Mouse (Mus musculus) heart, adult 2 months (tissue): ENCODE data around the gene Ttll6. TPM values are rescaled to one million over a fixed set of nuclear protein-coding genes. Genes with fewer than 3 reads are reported as not detected.

Source experiments
- DNase-seq, 2 experiments: peaks; one replicate each; pipeline ENCODE4 v3.0.0; 2021
- H3K27ac ChIP-seq: fragments of 200-600 bp; 2 replicates; pipeline ENCODE4 v1.8.1; 2022
- H3K27me3 ChIP-seq: fragments of 200-500 bp; 2 replicates; pipeline ENCODE4 v1.6.1; 2012; ENCODE audit warnings: mild to moderate bottlenecking, low read length, inconsistent platforms, mixed read lengths; ENCODE audit not compliant: control insufficient read depth, insufficient read depth
- H3K36me3 ChIP-seq: fragments of 200-500 bp; 2 replicates; pipeline ENCODE4 v1.6.1; 2012; ENCODE audit warnings: low read length, inconsistent platforms; ENCODE audit not compliant: control insufficient read depth, insufficient read depth
- H3K4me1 ChIP-seq: fragments of 200-500 bp; 2 replicates; pipeline ENCODE4 v1.6.1; 2011; ENCODE audit warnings: low read length; ENCODE audit not compliant: control insufficient read depth, insufficient read depth
- H3K4me3 ChIP-seq: fragments of 200-600 bp; 2 replicates; pipeline ENCODE4 v1.8.1; 2022
- H3K79me2 ChIP-seq: fragments of 200-500 bp; replicated peaks from 2 replicates; pipeline ENCODE4 v1.6.1; 2012; ENCODE audit warnings: mild to moderate bottlenecking, inconsistent platforms, low read length, moderate library complexity, mixed read lengths; ENCODE audit not compliant: control insufficient read depth, insufficient read depth
- H3K9ac ChIP-seq: fragments of 200-500 bp; 2 replicates; pipeline ENCODE4 v1.6.1; 2012; ENCODE audit warnings: low read depth, mild to moderate bottlenecking, control low read depth, inconsistent platforms, low read length, mixed read lengths
- CTCF ChIP-seq: fragments of 200-600 bp; IDR thresholded peaks from 2 replicates; pipeline ENCODE4 v1.8.1; 2022; ENCODE audit warnings: antibody characterized with exemption, mild to moderate bottlenecking, moderate library complexity
- EP300 ChIP-seq: fragments of 200-500 bp; IDR thresholded peaks from 2 replicates; pipeline ENCODE4 v1.6.1; 2011; ENCODE audit warnings: low read depth, low read length, control low read depth; ENCODE audit not compliant: insufficient read depth
- POLR2A ChIP-seq: fragments of 200-500 bp; IDR thresholded peaks from 2 replicates; pipeline ENCODE4 v1.6.1; 2011; ENCODE audit warnings: mild to moderate bottlenecking, low read depth, low read length, control low read depth; ENCODE audit not compliant: insufficient read depth
- WGBS: fragments of 180-500 bp; shearing (Covaris S2); methylation state at CpG from one replicate; pipeline ENCODE4 v1.1.7; 2018; 5-methylcytosine and 5-hydroxymethylcytosine counted together
- intact Hi-C: fragments of 180-260 bp; cut with DNase I; formaldehyde crosslinking; loops from one replicate; pipeline ENCODE4 v1.15.1; 2025
- polyA plus RNA-seq: library from polyadenylated mRNA; depleted of rRNA; stranded (reverse); fragments of >200 nt; gene quantifications from 2 replicates; pipeline ENCODE4 v1.2.3, GENCODE M21; 2012
- total RNA-seq, 2 experiments: library from RNA; stranded (reverse); gene quantifications; 2 replicates each; pipeline ENCODE4 v1.2.3; 2021

Ttll6 gene
- total and polyA plus RNA-seq, 3 experiments = 0.18 TPM; not detected in 2

GRCm38 (mm10) chr11:96198642-96199041 lies 65.1 kb downstream of the Ttll6 start:
- intact Hi-C loops = no loop called here
- no peak for DNase-seq
- H3K27me3 ChIP-seq = peaks cover 25% of the 10 kb centered on the region
- 3% methylated on average over 12 of the region's 12 CpGs for WGBS
- H3K4me1 ChIP-seq = no peaks in the 10 kb centered on the region
- H3K9ac ChIP-seq = no peak overlapping the region
- no peaks in the 10 kb centered on the region for H3K36me3 ChIP-seq
- H3K79me2 ChIP-seq = no peaks in the 10 kb centered on the region
- no peak overlapping the region for H3K27ac ChIP-seq
- no peak overlapping the region for H3K4me3 ChIP-seq
- TF ChIP-seq CTCF = peak; percentile 56
- TF ChIP-seq POLR2A = no peak

GRCm38 (mm10) chr11:96199181-96200086 lies 65.8 kb downstream of the Ttll6 start:
- TF ChIP-seq EP300 = no peak
- no peak for TF ChIP-seq POLR2A
- no peak for TF ChIP-seq CTCF
- Histone ChIP-seq H3K27me3 (peaks cover 29% of the 10 kb centered on the region), H3K4me3 (no peak overlapping the region), H3K9ac (no peak overlapping the region), H3K4me1 (no peaks in the 10 kb centered on the region), H3K27ac (no peak overlapping the region), H3K36me3 (no peaks in the 10 kb centered on the region), H3K79me2 (no peaks in the 10 kb centered on the region)
- intact Hi-C loops = loop anchor here (10.0 kb wide), 1 partner anchor 195 kb away; the partner anchor contains the start of gene Igf2bp1
- DNase-seq = no peak
- WGBS = 5% methylated on average over 22 of the region's 22 CpGs

- 1% methylated on average over 14 of the region's 14 CpGs for WGBS
- DNase-seq = no peak
These were observed 66.6 kb downstream of the Ttll6 start for GRCm38 (mm10) chr11:96200183-96200655.

GRCm38 (mm10) chr11:96201741-96202140 lies 68.2 kb downstream of the Ttll6 start:
- intact Hi-C loops = loop anchor here (10.0 kb wide), 1 partner anchor 197 kb away; the partner anchor contains the start of gene Igf2bp1
- Histone ChIP-seq H3K36me3 (no peaks in the 10 kb centered on the region), H3K9ac (no peak overlapping the region), H3K27ac (no peak overlapping the region), H3K27me3 (peaks cover 28% of the 10 kb centered on the region), H3K79me2 (no peaks in the 10 kb centered on the region), H3K4me3 (no peak overlapping the region), H3K4me1 (no peaks in the 10 kb centered on the region)
- no peak for DNase-seq
- TF ChIP-seq EP300 = no peak
- TF ChIP-seq POLR2A = no peak
- no peak for TF ChIP-seq CTCF

More at GRCm38 (mm10) chr11:96200183-96200655, 66.6 kb downstream of the Ttll6 start:
- Histone ChIP-seq H3K27ac (no peak overlapping the region), H3K27me3 (peaks cover 29% of the 10 kb centered on the region), H3K4me1 (no peaks in the 10 kb centered on the region), H3K79me2 (no peaks in the 10 kb centered on the region), H3K36me3 (no peaks in the 10 kb centered on the region), H3K4me3 (no peak overlapping the region), H3K9ac (no peak overlapping the region)
- intact Hi-C loops = loop anchor here (10.0 kb wide), 1 partner anchor 195 kb away; the partner anchor contains the start of gene Igf2bp1
- TF ChIP-seq POLR2A = no peak

GRCm38 (mm10) chr11:96202401-96203081 lies 69.0 kb downstream of the Ttll6 start:
- no peaks in the 10 kb centered on the region for H3K79me2 ChIP-seq
- DNase-seq = no peak
- no peaks in the 10 kb centered on the region for H3K36me3 ChIP-seq
- no peaks in the 10 kb centered on the region for H3K4me1 ChIP-seq
- peaks cover 28% of the 10 kb centered on the region for H3K27me3 ChIP-seq
- H3K27ac ChIP-seq = no peak overlapping the region
- intact Hi-C loops = loop anchor here (10.0 kb wide), 1 partner anchor 198 kb away; the partner anchor contains the start of gene Igf2bp1
- H3K4me3 ChIP-seq = no peak overlapping the region
- TF ChIP-seq POLR2A (no peak), CTCF (no peak), EP300 (no peak)
- H3K9ac ChIP-seq = no peak overlapping the region
- 6% methylated on average over 14 of the region's 14 CpGs for WGBS

GRCm38 (mm10) chr11:96203182-96203788 lies 69.7 kb downstream of the Ttll6 start:
- 4% methylated on average over 37 of the region's 37 CpGs for WGBS
- peak in 1 of 2 experiments; percentile 8 for DNase-seq
- Histone ChIP-seq H3K79me2 (no peaks in the 10 kb centered on the region), H3K27ac (no peak overlapping the region), H3K36me3 (no peaks in the 10 kb centered on the region), H3K4me1 (no peaks in the 10 kb centered on the region), H3K9ac (no peak overlapping the region), H3K4me3 (no peak overlapping the region), H3K27me3 (peaks cover 28% of the 10 kb centered on the region)
- TF ChIP-seq CTCF = no peak
- TF ChIP-seq EP300 = no peak
- no peak for TF ChIP-seq POLR2A
- intact Hi-C loops = loop anchor here (10.0 kb wide), 1 partner anchor 198 kb away; the partner anchor contains the start of gene Igf2bp1
